Mouse (Mus musculus) myocyte (in vitro differentiated cells): ENCODE data around the gene Srsf1.
A peak's percentile ranks its signal among the peaks of the same experiment; 100 is the strongest.

ENCODE experiments used
- CEBPB ChIP-seq: IDR thresholded peaks from 2 replicates; pipeline ENCODE4 v1.6.1; 2011; ENCODE audit warnings: mild to moderate bottlenecking, moderate library complexity; ENCODE audit not compliant: poor library complexity, insufficient read depth, severe bottlenecking
- E2F4 ChIP-seq: IDR thresholded peaks from one replicate; pipeline ENCODE4 v1.6.1; 2011; ENCODE audit warnings: mild to moderate bottlenecking, control low read depth, moderate library complexity; ENCODE audit not compliant: insufficient read depth
- MAX ChIP-seq: IDR thresholded peaks from one replicate; pipeline ENCODE4 v1.6.1; 2011; ENCODE audit warnings: low read depth, mild to moderate bottlenecking, control low read depth
- MYOD1 ChIP-seq, 3 experiments: IDR thresholded peaks; one replicate each; pipeline ENCODE4 v1.6.1; 2011; ENCODE audit warnings: control low read depth in 2 of 3, low read depth in 2 of 3, mild to moderate bottlenecking in 2 of 3, moderate library complexity in 1 of 3; ENCODE audit not compliant: insufficient read length in 2 of 3, control insufficient read depth in 1 of 3
- MYOG ChIP-seq, 3 experiments: IDR thresholded peaks; one replicate each; pipeline ENCODE4 v1.6.1; 2011; ENCODE audit warnings: control low read depth in 2 of 3, low read depth in 2 of 3, mild to moderate bottlenecking in 2 of 3; ENCODE audit not compliant: insufficient read length in 2 of 3, control insufficient read depth in 1 of 3, insufficient read depth in 1 of 3
- POLR2A ChIP-seq: IDR thresholded peaks from one replicate; pipeline ENCODE4 v1.6.1; 2011; ENCODE audit warnings: low read depth, mild to moderate bottlenecking, control low read depth, moderate library complexity; ENCODE audit not compliant: insufficient read length
- POLR2AphosphoS2 ChIP-seq: IDR thresholded peaks from one replicate; pipeline ENCODE4 v1.6.1; 2011; ENCODE audit warnings: low read depth, control low read depth; ENCODE audit not compliant: insufficient read length
- REST ChIP-seq: IDR thresholded peaks from one replicate; pipeline ENCODE4 v1.6.1; 2011; ENCODE audit warnings: mild to moderate bottlenecking, control low read depth, moderate library complexity; ENCODE audit not compliant: insufficient read depth, insufficient read length
- SRF ChIP-seq: IDR thresholded peaks from one replicate; pipeline ENCODE4 v1.6.1; 2011; ENCODE audit warnings: low read depth; ENCODE audit not compliant: control insufficient read depth, insufficient read length
- TCF12 ChIP-seq: IDR thresholded peaks from one replicate; pipeline ENCODE4 v1.6.1; 2011; ENCODE audit warnings: mild to moderate bottlenecking, control low read depth; ENCODE audit not compliant: poor library complexity, insufficient read depth, severe bottlenecking
- TCF3 ChIP-seq: IDR thresholded peaks from one replicate; pipeline ENCODE4 v1.6.1; 2011; ENCODE audit warnings: low read depth, control low read depth; ENCODE audit not compliant: insufficient read length
- USF1 ChIP-seq: IDR thresholded peaks from one replicate; pipeline ENCODE4 v1.6.1; 2011; ENCODE audit warnings: low read depth, mild to moderate bottlenecking, control low read depth, moderate library complexity

- TF ChIP-seq MAX (no peak), POLR2A (no peak), MYOG (IDR thresholded peaks at IDR 0.05; ENCODE audit: control insufficient read depth in 1 of 3, insufficient read depth in 1 of 3, insufficient read length in 2 of 3, low read depth in 2 of 3) (peak; percentile 12 to 50 (median 45)), E2F4 (no peak), POLR2AphosphoS2 (no peak), TCF12 (no peak), MYOD1 (IDR thresholded peaks at IDR 0.05; ENCODE audit: control insufficient read depth in 1 of 3, insufficient read length in 2 of 3, low read depth in 2 of 3) (peak in 2 of 3 experiments; percentile 57 to 79), CEBPB (no peak), REST (no peak), USF1 (no peak), TCF3 (no peak), SRF (no peak)
These were observed 50.0 kb downstream of the Srsf1 start for GRCm38 (mm10) chr11:88097173-88097572.
